Mouse (Mus musculus): ENCODE measurements around the gene Map2. TPM values are rescaled to one million over a fixed set of nuclear protein-coding genes. Genes with fewer than 3 reads are reported as not detected.

Map2 gene
- 10 to 100 TPM in 1 of 2 experiments, 1 to 10 TPM in 1; 7.5 to 12.3 TPM for total RNA-seq (2021)
- long read RNA-seq, experiment 1, partial matches to known transcripts: 0 of 3 reads
- long read RNA-seq, experiment 1, other reads (novel, unspliced or antisense): 3 of 3 reads
- long read RNA-seq, experiment 2, partial matches to known transcripts: 0 of 2 reads
- long read RNA-seq, experiment 2, other reads (novel, unspliced or antisense): 2 of 2 reads

DNA sequence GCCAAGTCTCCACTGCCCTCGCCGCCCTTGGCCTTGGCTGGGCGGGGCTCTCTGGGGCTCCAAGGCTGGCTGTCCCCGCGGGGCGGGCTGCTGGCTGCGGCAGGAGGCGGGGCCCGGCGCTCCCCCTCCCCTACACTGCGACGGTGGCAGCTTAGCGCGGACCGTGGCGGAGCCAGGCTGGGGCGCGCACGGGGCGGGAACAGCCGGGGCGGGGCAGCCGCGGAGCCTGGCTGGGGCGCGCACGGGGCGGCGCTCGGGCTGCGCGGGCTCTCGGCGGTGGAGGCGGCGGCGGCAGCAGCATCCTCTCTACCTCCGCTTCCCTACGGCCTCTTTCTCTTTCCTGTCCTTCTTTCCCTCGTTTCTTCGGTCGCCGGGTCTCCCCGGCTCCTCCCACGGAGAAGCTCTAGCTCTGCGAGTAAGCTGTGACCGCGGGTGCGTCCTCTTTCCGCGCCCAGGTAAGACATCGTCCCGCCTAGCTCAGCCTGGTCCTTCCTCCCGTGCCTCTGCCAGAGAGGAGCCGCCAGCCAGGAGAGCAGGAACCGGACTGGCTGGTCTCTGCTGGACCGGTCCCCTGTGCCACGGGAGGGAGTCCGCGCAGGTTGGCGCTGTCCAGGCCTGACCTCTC is at the start of gene Map2:
Map2 (plus strand) TSS at position 233 of the 625 bp plus-strand sequence.
- peak; percentile 74 for DNase-seq

DNA sequence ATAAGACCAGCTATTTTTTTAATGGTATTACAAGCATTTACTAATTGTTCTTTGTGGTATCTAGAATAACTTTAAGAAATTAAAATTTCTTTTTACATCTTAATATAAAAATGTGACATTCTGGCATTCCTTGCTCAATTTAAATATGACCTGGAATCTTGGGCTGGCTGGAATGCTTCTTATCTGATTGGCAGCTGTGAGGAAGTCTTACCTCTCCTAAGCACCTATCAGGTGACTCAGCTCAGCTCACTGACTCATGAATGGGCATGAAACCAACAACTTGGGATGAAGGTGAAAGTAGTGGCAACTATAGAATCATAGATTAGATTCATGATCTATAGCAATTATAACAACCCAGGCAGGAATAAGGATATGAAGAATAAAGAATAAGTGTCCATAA is 42.1 kb upstream of the Map2 start:
- DNase-seq: no peak

DNA sequence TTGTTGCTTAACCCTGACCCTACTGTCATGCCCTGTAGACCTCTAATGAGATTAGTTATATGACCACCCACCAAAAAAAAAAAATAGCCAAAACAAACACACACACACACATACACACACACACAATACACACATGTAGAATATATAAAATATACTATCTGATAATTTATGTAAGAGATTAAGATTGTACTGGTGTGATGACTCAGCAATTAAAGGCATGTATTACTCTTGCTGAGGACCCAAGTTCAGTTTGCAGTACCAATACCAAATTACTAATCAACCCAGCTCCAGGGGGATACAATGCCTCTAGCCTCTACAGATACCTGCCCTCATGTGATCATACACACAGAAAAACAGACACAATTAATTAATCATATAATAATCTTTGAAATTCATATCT is 39.7 kb upstream of the Map2 start:
- no peak for DNase-seq

DNA sequence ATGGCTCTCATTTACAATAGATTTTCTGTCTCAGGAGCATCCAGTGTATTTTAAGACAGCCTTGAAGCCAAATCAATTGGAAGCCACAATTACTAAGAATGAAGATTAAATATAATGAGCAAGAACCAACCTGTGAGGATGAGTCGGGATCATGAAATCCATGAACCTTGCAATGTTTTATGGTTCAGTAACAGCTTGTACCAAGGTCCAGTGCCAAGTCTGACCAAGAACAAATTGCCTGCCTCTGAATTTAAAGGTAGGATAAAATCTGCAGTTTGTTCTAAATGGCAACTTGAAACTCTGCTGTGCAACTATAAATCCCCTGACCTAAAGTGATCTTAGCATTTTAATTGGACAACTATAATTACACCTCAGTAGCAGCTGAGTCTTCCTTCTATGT is 34.4 kb upstream of the Map2 start:
- no peak for DNase-seq

DNA sequence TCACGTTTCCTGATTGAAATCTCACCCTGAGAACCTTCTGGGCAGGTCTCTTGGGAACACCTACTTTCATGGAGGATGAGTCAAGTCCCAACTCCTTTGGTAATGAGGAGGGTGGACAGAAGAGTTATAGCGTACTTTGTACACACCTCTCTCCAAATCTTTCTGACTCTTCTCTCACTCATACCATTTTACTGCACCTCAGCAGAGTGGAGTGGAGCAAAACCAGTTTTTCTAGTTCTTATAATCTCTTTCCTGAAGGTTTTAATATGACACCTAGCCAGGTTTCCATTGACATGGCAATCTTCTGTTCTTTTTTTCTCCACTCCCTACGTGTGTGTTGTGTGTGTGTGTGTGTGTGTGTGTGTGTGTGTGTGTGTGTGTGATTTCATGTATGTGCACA is 29.9 kb upstream of the Map2 start:
- DNase-seq: no peak

DNA sequence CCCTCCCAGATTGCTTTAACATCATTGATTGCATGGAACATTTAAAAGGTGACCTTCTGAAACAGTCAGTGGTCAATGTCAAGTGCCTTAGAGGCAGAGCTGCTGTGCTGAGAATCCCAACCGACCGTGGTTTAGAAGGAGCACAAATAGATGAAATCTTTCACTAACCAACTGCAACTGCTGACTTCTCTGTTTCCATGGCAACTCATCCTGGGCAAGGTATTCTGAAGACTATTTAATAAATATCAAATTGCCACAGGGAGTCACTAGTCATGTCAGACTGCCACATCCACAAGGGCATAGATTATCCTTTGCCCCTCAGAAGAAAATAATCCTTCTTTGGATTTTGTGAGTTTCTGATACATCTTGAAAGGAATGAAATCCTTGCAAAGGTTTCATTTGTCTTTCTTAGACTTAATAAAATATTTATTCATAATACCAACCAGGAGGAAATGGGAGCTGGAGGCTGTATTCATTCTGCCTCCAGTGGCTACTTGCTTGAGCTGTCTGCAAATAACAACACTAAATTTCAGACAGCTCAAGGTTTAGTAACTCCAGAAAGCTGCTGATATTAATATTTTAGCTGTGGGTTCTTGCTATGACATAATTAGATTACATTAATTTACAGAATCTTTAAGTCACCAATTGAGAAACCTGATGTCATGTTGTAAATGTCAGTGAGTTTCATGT is 26.1 kb upstream of the Map2 start:
- DNase-seq: no peak

DNA sequence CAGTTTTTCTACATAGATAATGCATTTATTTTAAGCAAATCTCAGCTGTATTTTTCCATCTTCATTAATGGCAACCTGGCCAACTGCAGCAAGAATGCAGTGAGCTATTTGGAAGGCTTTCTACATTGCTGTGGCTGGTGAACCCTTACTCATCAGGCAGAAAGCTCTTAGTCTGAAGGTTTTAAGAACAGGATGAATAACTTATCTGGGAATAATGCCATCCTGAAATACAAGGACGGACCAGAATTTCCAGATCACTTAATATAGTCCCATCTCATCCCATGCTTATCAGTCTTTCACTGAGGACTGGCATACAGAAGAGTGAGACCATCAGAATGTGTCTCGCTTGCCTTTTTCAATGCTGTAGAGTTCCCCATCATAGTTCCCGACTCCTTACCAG is 24.3 kb upstream of the Map2 start:
- DNase-seq: no peak

DNA sequence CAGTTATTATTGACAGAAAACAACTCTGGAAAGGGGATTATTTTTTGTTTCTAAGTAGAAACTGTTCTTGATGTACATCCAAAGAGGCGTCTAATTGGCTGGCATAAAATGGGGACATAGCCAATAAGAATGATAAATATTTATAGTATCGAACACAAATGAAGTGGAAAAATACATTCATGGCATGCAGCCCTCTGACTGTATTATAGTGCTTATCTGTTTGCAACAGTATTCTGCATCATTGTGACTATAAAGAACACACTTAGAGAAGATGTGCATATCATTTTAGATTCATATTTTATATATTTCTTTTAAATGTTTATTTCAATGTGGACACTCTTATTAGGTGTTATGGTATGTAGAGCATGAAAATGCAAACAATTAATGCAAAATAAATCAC is 17.9 kb upstream of the Map2 start:
- DNase-seq: no peak

DNA sequence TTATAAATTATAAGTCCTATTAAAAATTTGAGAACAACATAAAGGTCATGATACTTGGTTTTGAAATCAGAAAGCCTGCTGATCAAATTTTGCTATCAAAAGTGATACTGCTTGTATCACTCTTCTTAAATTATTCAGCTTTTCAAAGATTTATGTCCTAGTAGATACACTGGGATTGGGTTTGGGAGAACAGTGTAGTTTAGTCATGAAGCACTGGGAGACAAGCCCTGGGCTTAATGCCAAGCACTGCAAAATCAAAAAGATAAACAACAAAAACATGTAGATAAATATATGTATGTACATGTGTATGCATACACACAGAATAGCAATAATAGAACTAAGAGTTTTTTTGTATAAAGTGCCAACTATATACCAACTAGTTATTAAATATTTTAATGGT is 17.5 kb upstream of the Map2 start:
- DNase-seq: no peak

DNA sequence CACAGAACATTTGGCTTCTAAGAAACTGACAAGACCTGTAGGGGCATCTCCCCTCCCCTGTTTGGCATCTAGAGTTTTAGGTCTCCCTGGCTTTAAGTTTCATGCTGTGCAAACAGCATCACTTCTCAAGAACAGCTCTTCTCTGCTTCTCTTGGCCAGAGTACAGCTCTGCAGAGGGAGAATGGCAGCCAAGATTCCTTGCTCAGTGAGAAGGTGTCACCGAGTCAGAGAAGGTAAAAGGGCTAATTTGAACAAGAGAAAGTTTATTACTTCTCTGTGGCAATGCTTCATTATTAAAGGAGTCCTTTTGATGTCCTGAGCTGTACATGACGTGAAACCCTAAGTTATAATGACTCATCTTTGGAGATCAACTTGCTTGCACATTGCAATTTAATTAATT is 10.4 kb upstream of the Map2 start:
- DNase-seq: no peak

DNA sequence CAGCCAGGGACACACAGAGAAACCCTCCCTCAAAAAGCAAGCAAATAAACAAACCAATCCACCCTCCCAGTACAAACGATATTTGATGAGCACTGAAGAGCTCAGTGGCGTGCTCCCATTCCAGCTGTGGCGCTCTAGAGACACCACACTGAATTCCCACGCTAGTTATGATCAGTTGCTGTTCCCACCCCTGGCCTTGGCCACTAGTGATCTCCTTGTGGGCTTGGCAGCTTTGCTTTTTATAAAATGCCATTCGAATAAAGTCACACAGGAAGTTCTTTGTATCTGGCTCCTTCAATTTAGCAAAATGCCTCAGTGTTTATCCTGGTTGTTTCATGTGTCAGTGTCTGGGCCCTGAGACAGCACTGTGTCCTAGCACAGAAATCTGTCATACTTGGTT is 6.4 kb upstream of the Map2 start:
- no peak for DNase-seq

DNA sequence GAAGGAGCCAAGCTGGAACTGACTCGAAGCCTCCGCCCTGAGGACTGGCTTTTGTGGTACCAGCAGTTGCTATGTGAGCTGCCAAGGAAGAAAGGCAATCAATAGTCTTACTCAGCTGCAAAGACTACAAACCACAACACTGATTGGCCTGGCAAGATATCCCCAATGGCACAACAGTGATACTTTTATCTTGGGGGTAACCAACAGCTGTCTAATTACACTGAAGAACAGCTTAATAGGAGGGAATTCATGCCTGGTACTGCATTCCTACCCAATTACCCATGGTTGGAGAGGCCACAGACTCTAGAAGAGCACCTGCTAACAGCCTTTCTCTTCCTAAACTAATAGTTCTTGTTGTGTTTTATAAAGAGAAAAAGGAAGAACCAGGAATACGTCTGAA is 2.9 kb upstream of the Map2 start:
- DNase-seq: no peak

DNA sequence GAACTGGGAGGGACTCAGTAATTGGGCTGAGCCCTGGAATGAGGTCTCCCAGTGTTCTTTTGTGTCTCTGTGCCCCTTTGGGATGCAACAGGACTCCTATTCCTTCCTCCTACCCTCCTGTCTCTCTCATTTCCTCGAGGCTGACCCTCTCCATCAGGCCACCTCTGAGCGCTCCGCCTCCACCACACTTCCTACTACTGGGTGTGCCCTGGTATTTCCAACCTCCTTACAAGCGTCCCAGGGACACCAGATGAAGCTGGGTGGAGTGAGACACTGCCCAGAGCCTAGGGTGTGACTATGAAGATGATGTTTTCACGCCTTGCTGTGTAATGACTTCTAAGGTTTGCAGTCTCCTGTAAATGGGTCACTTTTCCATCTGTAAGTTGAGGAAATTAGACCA is 1.4 kb upstream of the Map2 start:
- no peak for DNase-seq

DNA sequence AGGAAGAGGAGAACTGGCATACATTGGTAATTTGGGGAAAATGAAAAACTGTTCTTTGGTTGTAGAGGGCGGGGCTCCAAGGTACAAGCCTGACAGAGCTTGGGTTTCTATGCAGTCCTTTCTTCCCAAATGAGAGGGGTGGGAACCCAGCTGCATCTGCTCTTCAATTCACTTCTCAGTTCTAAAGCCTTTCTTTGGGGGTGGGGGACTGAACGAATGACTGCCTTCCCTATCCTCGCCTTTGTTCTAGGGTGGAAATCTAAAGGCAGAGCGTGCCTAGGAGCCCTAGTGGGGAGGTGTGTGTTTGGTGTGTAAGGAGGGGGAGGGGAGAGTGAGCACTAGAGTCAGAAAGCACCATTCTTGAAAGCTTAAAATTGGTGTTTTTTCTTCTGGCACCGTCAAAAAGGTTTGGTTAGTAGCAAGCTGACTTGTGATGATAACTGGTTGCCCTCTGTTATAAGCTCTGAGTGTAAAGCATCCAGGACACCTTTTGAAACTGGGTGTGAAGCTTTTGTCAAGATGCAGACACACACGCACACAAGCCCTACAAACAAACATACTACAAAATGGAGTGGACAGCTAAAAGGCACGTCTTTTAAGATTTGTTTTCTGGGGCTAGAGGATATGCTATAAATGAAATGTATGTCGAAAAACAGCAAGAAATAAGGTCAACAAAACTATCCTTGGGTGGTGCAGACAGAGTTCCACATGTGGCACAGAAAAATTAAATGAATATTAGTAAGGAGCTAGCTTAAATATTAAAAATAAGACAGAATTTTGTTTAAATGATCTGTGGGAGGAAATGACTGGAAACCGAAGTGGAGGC is 1.2 kb downstream of the Map2 start:
- DNase-seq: no peak

DNA sequence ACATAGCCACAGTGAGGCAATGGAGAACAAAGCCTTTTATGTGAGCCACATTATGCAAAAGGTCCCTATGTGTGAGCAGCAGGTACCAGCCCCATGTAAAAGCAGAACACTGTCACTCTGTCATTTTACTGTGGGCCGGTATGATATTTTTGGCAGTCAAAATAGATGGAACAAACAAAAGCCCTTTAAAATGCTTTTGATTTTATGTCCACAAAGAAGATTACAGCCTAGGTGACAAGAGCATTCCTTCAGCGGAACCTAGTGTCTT is 1.7 kb downstream of the Map2 start:
- no peak for DNase-seq

DNA sequence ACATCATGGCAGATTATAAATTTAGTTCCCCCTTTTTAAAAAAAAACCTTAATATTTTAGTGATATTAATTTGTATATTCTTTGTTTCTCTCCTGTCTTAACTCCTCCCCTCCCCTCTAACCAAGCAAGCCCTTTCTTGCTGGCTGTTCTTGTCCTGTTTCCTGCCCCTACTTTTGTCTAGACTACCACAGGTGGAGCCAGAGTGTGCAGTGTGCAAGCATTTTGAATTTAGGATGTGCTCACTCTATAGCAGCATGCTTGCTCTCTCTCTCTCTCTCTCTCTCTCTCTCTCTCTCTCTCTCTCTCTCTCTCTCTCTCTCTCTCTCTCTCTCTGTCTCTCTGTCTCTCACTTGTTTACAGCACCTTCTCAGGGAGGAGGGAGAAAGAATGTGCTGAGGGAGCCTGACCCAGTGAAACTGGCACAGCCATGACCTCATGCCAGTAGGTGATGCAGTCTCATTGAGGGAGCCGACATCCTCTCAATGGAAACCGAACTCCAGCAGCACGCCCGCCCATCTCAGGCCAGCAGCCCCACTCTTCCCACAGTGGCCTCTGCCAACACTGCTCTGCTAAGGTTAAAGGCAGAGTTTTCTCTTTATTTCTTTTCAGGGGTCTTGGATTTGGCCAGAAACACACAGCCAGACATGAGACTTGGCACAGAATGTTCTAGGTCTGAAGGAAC is 2.6 kb downstream of the Map2 start:
- DNase-seq: no peak

DNA sequence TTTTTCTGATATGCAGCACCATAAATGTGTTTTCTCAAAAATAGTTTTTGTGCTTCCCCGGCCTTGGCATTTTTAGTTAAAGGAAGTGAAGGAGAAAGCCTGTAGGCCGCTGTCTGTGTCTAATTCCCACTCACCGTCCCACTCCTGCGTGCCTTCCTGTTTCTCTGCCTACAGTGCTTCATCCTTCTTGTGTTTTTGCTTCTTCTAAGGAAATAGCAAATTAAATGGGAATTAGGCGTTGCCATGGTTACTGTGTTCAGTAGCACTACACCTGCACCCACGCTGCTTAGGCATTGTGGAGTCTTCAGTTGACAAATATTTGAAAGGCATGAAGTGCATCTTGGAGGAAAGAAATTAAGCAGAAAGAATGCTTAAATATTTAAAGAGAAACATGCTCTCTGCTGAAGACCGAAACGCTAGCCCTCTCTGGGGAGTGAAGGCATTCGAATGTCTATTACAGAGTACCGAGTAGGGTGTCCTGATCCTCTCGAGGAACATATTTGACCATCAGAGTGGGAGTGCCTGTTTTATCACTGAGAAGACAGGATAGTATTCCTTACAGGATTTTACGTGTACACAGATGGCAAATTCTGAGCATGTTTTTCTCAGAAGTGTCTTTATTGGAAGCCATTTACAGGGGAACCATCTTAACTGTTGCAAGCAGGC is 12.1 kb downstream of the Map2 start:
- DNase-seq: no peak

DNA sequence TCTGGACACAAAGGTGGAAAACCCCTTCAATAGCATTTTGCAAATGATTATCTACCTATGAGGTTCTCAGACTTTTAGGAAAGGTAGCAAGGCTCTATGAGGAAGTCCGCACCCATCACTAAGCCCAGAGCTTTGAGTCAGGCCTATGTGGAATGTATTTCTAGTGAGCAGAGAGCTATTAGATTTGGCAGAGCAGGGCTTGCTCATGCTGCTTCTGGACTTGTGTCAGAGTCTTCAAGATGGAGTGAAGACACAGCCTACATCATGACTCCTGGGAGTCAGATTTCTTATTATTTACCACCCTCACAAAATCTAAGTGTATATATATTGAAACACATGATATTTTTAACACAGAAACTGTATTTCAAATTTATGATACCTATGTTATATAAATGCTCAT is 17.3 kb downstream of the Map2 start:
- DNase-seq: no peak

DNA sequence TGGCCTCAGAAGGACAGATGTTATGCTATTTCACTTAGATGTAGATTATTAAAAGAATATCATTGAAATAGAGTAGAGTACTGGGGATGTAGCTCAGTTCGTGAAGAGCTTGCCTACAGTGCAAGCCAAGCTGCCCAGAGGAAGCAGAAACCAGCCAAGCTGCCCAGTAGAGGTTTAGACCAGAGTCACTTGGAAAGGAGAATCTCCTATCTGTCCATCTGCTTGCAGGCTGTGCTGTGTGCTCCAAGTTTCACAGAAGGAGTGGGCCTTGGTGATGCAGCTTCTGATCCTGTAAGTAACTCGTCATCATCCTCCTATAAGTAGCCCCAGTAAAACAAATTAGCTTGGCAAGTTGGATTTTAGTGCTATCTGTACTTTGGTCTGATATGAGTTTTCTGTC is 17.8 kb downstream of the Map2 start:
- DNase-seq: no peak

DNA sequence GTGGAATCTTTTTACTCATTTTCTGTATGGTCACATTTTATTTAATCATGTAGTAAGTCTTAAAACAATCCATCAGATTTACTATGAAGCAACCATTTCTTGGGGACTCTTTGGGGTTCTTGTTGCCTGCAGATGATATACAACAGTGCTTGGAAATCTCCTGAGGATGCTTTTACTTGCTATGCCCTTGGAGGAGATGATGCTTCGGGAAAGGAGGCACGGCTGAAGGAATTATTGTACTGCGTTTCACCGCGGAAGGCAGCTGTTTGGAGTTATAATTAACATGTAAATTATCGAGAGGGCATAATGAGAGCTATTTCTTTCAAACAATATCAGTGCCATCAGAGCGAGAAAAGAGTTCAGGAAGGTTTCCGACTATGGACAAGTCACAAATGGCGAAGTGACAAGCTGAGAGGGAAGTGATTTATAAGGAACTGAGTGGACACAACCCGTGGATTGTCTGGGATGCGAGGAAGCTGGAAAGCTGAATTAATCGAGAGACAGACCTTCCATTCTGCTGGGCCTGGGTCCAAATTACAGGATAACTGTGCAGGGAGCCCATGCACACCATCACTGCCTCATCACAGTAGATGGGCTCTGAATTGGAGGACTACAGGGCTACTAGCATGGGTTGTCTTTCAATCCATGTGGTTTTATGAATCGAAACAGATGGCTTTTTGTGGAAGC is 20.1 kb downstream of the Map2 start:
- DNase-seq: no peak

DNA sequence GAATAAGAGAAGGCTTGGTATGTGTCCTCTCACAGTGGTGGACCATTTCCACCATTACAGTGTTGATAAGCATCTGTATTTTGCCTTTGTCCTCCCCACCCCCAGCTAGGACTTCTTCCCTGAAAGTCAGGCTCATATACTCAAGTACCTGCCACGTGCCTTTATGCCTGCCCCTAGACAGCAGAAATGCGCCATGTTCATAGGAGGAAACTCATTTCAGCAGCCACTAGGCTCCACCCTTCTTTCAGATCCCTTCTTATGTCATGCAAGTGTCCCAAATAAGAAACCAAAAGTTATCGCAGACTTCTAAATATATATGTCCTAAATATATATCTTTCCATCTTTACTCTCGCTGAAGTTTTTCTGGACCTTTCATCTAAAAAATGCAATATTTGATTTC is 21.2 kb downstream of the Map2 start:
- no peak for DNase-seq

DNA sequence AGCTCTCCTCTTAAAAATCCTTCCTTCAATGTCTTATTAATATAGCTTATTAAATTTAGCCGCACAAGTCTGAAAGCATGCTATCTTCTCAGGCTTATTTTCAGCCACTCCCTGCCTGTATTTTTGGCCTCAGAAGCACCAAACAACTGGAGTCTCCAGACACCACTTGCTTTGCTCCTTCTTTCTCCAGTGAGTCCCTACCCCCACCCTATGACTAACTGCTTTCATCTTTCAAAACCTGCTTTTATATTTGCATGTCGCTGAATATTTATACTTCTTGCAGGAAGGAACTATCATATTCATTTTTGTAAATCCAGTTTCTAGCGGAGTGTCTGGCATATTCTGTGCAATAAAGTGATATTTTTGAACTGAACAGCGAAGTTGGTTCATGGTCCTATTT is 21.6 kb downstream of the Map2 start:
- no peak for DNase-seq

Data from gastrocnemius, postnatal 10 days (tissue).